In the genomic region with DNA sequence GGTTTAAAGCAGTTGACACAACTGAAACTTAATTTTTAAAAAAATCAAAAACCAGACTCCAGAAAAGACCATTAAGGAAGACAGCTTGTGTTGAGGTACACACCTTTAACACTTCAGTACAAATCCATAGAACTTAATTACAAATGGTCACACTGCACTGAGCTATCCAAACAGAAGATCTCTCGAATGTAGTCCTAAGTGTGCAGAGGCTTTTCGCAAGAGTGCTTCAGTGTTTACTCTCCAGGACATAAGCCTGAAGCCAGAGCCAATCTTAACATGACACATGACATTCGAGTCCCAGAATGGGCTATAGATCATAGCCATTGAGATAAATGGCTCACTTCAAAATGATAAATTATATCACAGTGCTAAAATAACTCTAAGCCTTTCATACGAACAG, we compare ENCODE assay signal across 26 mouse cellular contexts. TPM values are rescaled to one million over a fixed set of nuclear protein-coding genes. Genes with fewer than 3 reads are reported as not detected.
DNase-seq lines count a peak whose midpoint lies in the region; ATAC-seq and TF ChIP-seq lines count a peak whose summit lies in the region.
"Had no signal": no experiment of that assay in that cellular context is flagged by ENCODE, and none has a peak within 500 bp of the region (broad histone marks: within the 10 kb centered on the region; RNA-seq: fewer than 3 reads in every experiment).

No protein-coding gene starts in this region.

- no peak overlapping the region for H3K9ac ChIP-seq in hindbrain, embryonic 15.5 days
- no peak overlapping the region for H3K9ac ChIP-seq in hindbrain, postnatal 0 days (replicated peaks; ENCODE audit: low read length)
- H3K9ac ChIP-seq in kidney, embryonic 16.5 days (replicated peaks; ENCODE audit: low read length), result no peak overlapping the region
- no peak overlapping the region for H3K9ac ChIP-seq in lung, postnatal 0 days (replicated peaks; ENCODE audit: low read depth)
- H3K9ac ChIP-seq: forebrain, embryonic 13.5 days; heart, embryonic 13.5 days; hindbrain, embryonic 14.5 days had no signal

- no peak for TF ChIP-seq POLR2A in lung, adult 2 months (IDR thresholded peaks at IDR 0.05; ENCODE audit: borderline replicate concordance, extremely low read depth, low read depth, low read length)

- no peaks in the 10 kb centered on the region for H3K27me3 ChIP-seq in hindbrain, embryonic 15.5 days
- H3K27me3 ChIP-seq in hindbrain, postnatal 0 days (ENCODE audit: insufficient read depth, low read length), result no peaks in the 10 kb centered on the region
- H3K27me3 ChIP-seq in kidney, embryonic 16.5 days (ENCODE audit: insufficient read depth, low read length), result no peaks in the 10 kb centered on the region
- no peaks in the 10 kb centered on the region for H3K27me3 ChIP-seq in lung, postnatal 0 days (replicated peaks; ENCODE audit: insufficient read depth, low read length)
- H3K27me3 ChIP-seq: forebrain, embryonic 13.5 days; heart, embryonic 13.5 days had no signal

- no peak overlapping the region for H3K4me3 ChIP-seq in hindbrain, embryonic 15.5 days
- no peak overlapping the region for H3K4me3 ChIP-seq in hindbrain, postnatal 0 days (ENCODE audit: low read length)
- H3K4me3 ChIP-seq in kidney, embryonic 16.5 days (ENCODE audit: low read length), result no peak overlapping the region
- H3K4me3 ChIP-seq in lung, postnatal 0 days (ENCODE audit: low read depth, low read length), result no peak overlapping the region
- no peak overlapping the region for H3K4me3 ChIP-seq in lung, adult 2 months (replicated peaks; ENCODE audit: extremely low read depth, low read depth, low read length)
- H3K4me3 ChIP-seq: forebrain, embryonic 10.5 days; forebrain, embryonic 13.5 days; heart, adult 2 months; heart, embryonic 10.5 days; heart, embryonic 13.5 days had no signal

- WGBS in hindbrain, embryonic 15.5 days, result 63% methylated on average over 4 of the region's 4 CpGs
- WGBS in hindbrain, postnatal 0 days, result 56% methylated on average over 4 of the region's 4 CpGs
- WGBS in kidney, embryonic 16.5 days, result 17% methylated on average over 4 of the region's 4 CpGs
- WGBS in lung, postnatal 0 days, result 28% methylated on average over 4 of the region's 4 CpGs
- WGBS in lung, adult 2 months, result 43% methylated on average over 4 of the region's 4 CpGs

- TF ChIP-seq EP300 in lung, postnatal 0 days (IDR thresholded peaks at IDR 0.05), result no peak

- no peak for TF ChIP-seq CTCF in hindbrain, postnatal 0 days (IDR thresholded peaks at IDR 0.05; ENCODE audit: low read depth)
- no peak for TF ChIP-seq CTCF in lung, postnatal 0 days (IDR thresholded peaks at IDR 0.05)
- no peak for TF ChIP-seq CTCF in lung, adult 2 months (IDR thresholded peaks at IDR 0.05; ENCODE audit: insufficient read depth, low read length)

- H3K4me1 ChIP-seq in hindbrain, embryonic 15.5 days (replicated peaks), result no peaks in the 10 kb centered on the region; the same call in 1 of the 2 replicates
- no peaks in the 10 kb centered on the region; the same call in 1 of the 2 replicates for H3K4me1 ChIP-seq in hindbrain, postnatal 0 days (ENCODE audit: insufficient read depth, low read length)
- H3K4me1 ChIP-seq in kidney, embryonic 16.5 days (ENCODE audit: insufficient read depth, low read length), result peaks cover 16% of the 10 kb centered on the region; the same call in 1 of the 2 replicates
- 0 out of 2 replicates have a peak, but pooled peaks cover 3% of the 10 kb centered on the region for H3K4me1 ChIP-seq in lung, postnatal 0 days (ENCODE audit: insufficient read depth, low read depth, low read length)
- no peaks in the 10 kb centered on the region for H3K4me1 ChIP-seq in lung, adult 2 months (ENCODE audit: control insufficient read depth, insufficient read depth, low read length)
- H3K4me1 ChIP-seq: forebrain, embryonic 13.5 days had no signal

- no peak for DNase-seq in hindbrain, postnatal 0 days (ENCODE audit: low spot score)
- DNase-seq in kidney, adult 8-10 months, result no peak
- DNase-seq in lung, postnatal 0 days (ENCODE audit: low spot score), result peak; percentile 35
- no peak for DNase-seq in lung, adult 2 months
- DNase-seq: adrenal gland, adult 8-10 months; adrenal gland, postnatal 25 days; cerebellum, adult 18-20 months; cerebellum, adult 9-10 months; gastrocnemius, postnatal 10 days; gastrocnemius, postnatal 36 days; heart, adult 2 months; heart, postnatal 14 days; heart, postnatal 4 days had no signal

- ATAC-seq in hindbrain, embryonic 15.5 days (ENCODE audit: low FRiP score, low read depth), result peak; percentile 44; the same call in 1 of the 2 replicates
- ATAC-seq in hindbrain, postnatal 0 days, result no peak
- peak; percentile 80 for ATAC-seq in kidney, embryonic 16.5 days (ENCODE audit: low FRiP score, low TSS enrichment)
- no peak for ATAC-seq in lung, postnatal 0 days
- ATAC-seq: activated CD4-positive, CD25-positive, alpha-beta regulatory T cell, adult 4 months; forebrain, embryonic 13.5 days; forebrain, embryonic 16.5 days had no signal

- no peak overlapping the region for H3K27ac ChIP-seq in hindbrain, embryonic 15.5 days (replicated peaks)
- no peak overlapping the region for H3K27ac ChIP-seq in hindbrain, postnatal 0 days
- no peak overlapping the region; the same call in 1 of the 2 replicates for H3K27ac ChIP-seq in kidney, embryonic 16.5 days (ENCODE audit: low read length)
- H3K27ac ChIP-seq in lung, postnatal 0 days (ENCODE audit: low read length), result no peak overlapping the region
- H3K27ac ChIP-seq: forebrain, embryonic 10.5 days; forebrain, embryonic 13.5 days; heart, adult 2 months; heart, embryonic 10.5 days; heart, embryonic 13.5 days; hindbrain, embryonic 14.5 days had no signal

- no peak overlapping the region for H3K4me2 ChIP-seq in hindbrain, embryonic 15.5 days
- no peak overlapping the region for H3K4me2 ChIP-seq in hindbrain, postnatal 0 days (ENCODE audit: low read depth, low read length)
- H3K4me2 ChIP-seq in kidney, embryonic 16.5 days (replicated peaks; ENCODE audit: low read depth, low read length), result no peak overlapping the region
- H3K4me2 ChIP-seq in lung, postnatal 0 days (replicated peaks; ENCODE audit: low read depth, low read length), result no peak overlapping the region
- H3K4me2 ChIP-seq: forebrain, embryonic 13.5 days; heart, embryonic 13.5 days; hindbrain, embryonic 14.5 days had no signal

- no peaks in the 10 kb centered on the region for H3K9me3 ChIP-seq in hindbrain, embryonic 15.5 days
- no peaks in the 10 kb centered on the region for H3K9me3 ChIP-seq in hindbrain, postnatal 0 days (ENCODE audit: low read length)
- no peaks in the 10 kb centered on the region for H3K9me3 ChIP-seq in kidney, embryonic 16.5 days (ENCODE audit: low read length)
- no peaks in the 10 kb centered on the region for H3K9me3 ChIP-seq in lung, postnatal 0 days (ENCODE audit: low read length)
- H3K9me3 ChIP-seq: forebrain, embryonic 10.5 days; forebrain, embryonic 13.5 days; heart, embryonic 10.5 days; heart, embryonic 13.5 days had no signal

- H3K36me3 ChIP-seq in hindbrain, embryonic 15.5 days, result no peaks in the 10 kb centered on the region
- H3K36me3 ChIP-seq in hindbrain, postnatal 0 days (ENCODE audit: insufficient read depth, low read length), result no peaks in the 10 kb centered on the region
- no peaks in the 10 kb centered on the region for H3K36me3 ChIP-seq in kidney, embryonic 16.5 days (ENCODE audit: insufficient read depth, low read length)
- H3K36me3 ChIP-seq in lung, postnatal 0 days (ENCODE audit: insufficient read depth, low read length), result no peaks in the 10 kb centered on the region
- H3K36me3 ChIP-seq: forebrain, embryonic 10.5 days; heart, embryonic 10.5 days; heart, embryonic 13.5 days had no signal

RNA-seq across cellular contexts. Expression of a gene that starts 25.1 kb away (rescaled TPM):
- polyA plus RNA-seq in hindbrain, embryonic 15.5 days (2015; fragmentation: Nextera tagmentation; extraction: Ambion mirVana), result 0.31 and 0.43 TPM in 2 replicates
- total RNA-seq in hindbrain, postnatal 0 days (2014; rRNA removed), result 0.32 and 0.47 TPM in 2 replicates
- polyA plus RNA-seq in hindbrain, postnatal 0 days (2015; fragmentation: Nextera tagmentation; extraction: Ambion mirVana), result 0.76 and 0.81 TPM in 2 replicates
- 6.6 and 8.0 TPM in 2 replicates for polyA plus RNA-seq in kidney, embryonic 16.5 days (2015; fragmentation: Nextera tagmentation; extraction: Ambion mirVana)
- polyA plus RNA-seq in lung, postnatal 0 days (2015; fragmentation: Nextera tagmentation; extraction: Ambion mirVana), result 4.6 and 5.3 TPM in 2 replicates
- 1.9 and 2.8 TPM in 2 replicates for polyA plus RNA-seq in lung, adult 2 months (2012; rRNA removed)
- total RNA-seq: ES-E14; gastrocnemius, postnatal 36 days; granulocyte monocyte progenitor cell, adult 5-6 weeks; heart, adult 2 months had no signal
- polyA plus RNA-seq: activated CD4-positive, CD25-positive, alpha-beta regulatory T cell, adult 4 months; embryonic facial prominence, embryonic 11.5 days; forebrain, embryonic 10.5 days; heart, adult 2 months; hindbrain, embryonic 11.5 days had no signal

Comparison
In these comparisons a context has a peak if more than half of its experiments do, and no peak if none do; other contexts are left out.
1. ATAC-seq: peak in hindbrain, embryonic 15.5 days (single experiment) and kidney, embryonic 16.5 days (single experiment); none in hindbrain, postnatal 0 days (single experiment) and lung, postnatal 0 days (single experiment).